Mouse (Mus musculus) heart, adult 2 months (tissue): Measurements from ENCODE around the gene Kcnab3.

Experiments used
- CTCF ChIP-seq: fragments of 200-600 bp; IDR thresholded peaks from 2 replicates; pipeline ENCODE4 v1.8.1; 2022; ENCODE audit warnings: antibody characterized with exemption, mild to moderate bottlenecking, moderate library complexity
- POLR2A ChIP-seq: fragments of 200-500 bp; IDR thresholded peaks from 2 replicates; pipeline ENCODE4 v1.6.1; 2011; ENCODE audit warnings: mild to moderate bottlenecking, low read depth, low read length, control low read depth; ENCODE audit not compliant: insufficient read depth

DNA sequence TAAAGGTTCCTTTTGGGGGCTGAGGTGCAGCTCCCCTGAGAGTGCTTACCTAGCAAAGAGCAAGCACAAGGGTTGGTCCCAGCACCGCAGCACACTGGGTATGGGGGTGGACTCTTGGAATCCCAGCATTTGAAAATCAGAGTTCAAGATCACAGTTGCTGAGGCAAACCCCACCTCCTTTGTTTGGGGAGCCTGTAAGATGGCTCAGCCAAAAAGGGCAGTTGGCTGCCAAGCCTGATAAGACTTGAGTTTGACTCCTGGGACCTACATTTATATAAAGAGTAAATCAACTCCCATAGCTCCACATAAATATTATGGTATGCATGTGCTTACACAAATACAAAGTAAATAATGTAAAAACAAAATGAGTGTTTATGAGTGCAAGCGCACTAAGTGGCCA lies 20.0 kb upstream of the Kcnab3 start:
- TF ChIP-seq CTCF (no peak), POLR2A (no peak)
